Mouse (Mus musculus) intestine, embryonic 16.5 days (tissue): ENCODE results near the gene Inpp4a. TPM values are rescaled to one million over a fixed set of nuclear protein-coding genes. Genes with fewer than 3 reads are reported as not detected.

Experiments used
- ATAC-seq: fragments of 200-750 bp; cut with Nextera tagmentation; 2 replicates; pipeline ENCODE4 v1.8.0; 2017; ENCODE audit warnings: moderate TSS enrichment, moderate library complexity
- H3K27ac ChIP-seq: fragments of 300-500 bp; sonication (generic); 2 replicates; pipeline ENCODE4 v1.5.1; 2014; ENCODE audit warnings: mild to moderate bottlenecking, low read length
- H3K27me3 ChIP-seq: fragments of 300-500 bp; sonication (generic); replicated peaks from 2 replicates; pipeline ENCODE4 v1.6.1; 2014; ENCODE audit warnings: low read length, control low read depth, mixed read lengths; ENCODE audit not compliant: control insufficient read depth, insufficient read depth
- H3K36me3 ChIP-seq: fragments of 300-500 bp; sonication (generic); 2 replicates; pipeline ENCODE4 v1.6.1; 2014; ENCODE audit warnings: low read length, control low read depth; ENCODE audit not compliant: control insufficient read depth, insufficient read depth
- H3K4me1 ChIP-seq: fragments of 300-500 bp; sonication (generic); 2 replicates; pipeline ENCODE4 v1.6.1; 2014; ENCODE audit warnings: low read length, control low read depth, mixed read lengths; ENCODE audit not compliant: control insufficient read depth, insufficient read depth
- H3K4me2 ChIP-seq: fragments of 300-500 bp; sonication (generic); 2 replicates; pipeline ENCODE4 v1.6.1; 2014; ENCODE audit warnings: low read depth, low read length, control low read depth
- H3K4me3 ChIP-seq: fragments of 300-500 bp; sonication (generic); 2 replicates; pipeline ENCODE4 v1.5.1; 2014; ENCODE audit warnings: mild to moderate bottlenecking, low read length
- H3K9ac ChIP-seq: fragments of 300-500 bp; sonication (generic); 2 replicates; pipeline ENCODE4 v1.6.1; 2014; ENCODE audit warnings: low read depth, low read length
- H3K9me3 ChIP-seq: fragments of 300-500 bp; sonication (generic); 2 replicates; pipeline ENCODE4 v1.6.1; 2016; ENCODE audit warnings: low read length, control low read depth; ENCODE audit not compliant: control insufficient read depth
- WGBS: fragments of 180-500 bp; shearing (Covaris S2); extraction: QIAGEN DNeasy Blood & Tissue Kit; methylation state at CpG from one replicate; pipeline ENCODE4 v1.1.7; 2014; 5-methylcytosine and 5-hydroxymethylcytosine counted together
- polyA plus RNA-seq: library from polyadenylated mRNA; unstranded; fragments of >200 nt; fragmentation: Nextera tagmentation; extraction: Ambion mirVana; gene quantifications from 2 replicates; pipeline ENCODE4 v1.2.1, GENCODE M21; 2015

The Inpp4a gene
- polyA plus RNA-seq, 1 experiment from 2014 or later: 12.1 TPM

DNA sequence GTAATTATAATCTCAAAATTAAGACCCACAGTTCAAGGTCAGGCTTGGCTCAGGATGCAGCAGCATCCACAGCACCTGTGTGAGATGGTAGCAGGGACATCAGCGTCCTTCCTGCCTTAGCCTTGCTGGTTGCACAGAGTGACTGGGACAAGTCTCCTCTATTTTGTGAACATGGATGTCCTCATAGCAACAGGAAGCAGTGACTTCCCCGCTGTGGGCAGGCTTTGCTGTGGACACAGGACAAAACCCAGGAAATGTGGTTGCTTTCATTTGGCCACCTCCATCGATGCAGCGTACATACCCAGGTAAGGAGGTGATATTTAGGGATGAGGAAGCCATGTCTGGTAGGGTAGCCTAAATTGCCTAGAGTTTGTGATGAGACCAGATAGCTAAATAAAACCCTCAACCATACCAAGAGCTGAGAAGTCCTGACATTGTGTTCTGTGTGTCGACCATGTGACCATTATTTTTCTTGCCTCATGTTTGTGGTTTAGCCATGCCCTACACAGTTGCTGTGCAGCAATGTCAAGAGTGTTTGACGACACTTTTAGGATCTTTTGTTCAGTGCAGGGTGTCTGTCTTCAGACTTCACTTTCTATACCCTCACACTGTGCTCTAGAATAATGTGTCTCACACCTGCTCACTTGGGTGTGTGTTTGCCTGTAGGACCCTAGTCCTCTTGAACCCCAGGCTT lies 44.7 kb downstream of the Inpp4a start:
- no peak for ATAC-seq
- WGBS: 85% methylated on average over 6 of the region's 6 CpGs
- H3K4me1 ChIP-seq: peaks cover 3% of the 10 kb centered on the region; the same call in 1 of the 2 replicates
- no peaks in the 10 kb centered on the region for H3K9me3 ChIP-seq
- no peak overlapping the region for H3K9ac ChIP-seq
- H3K27me3 ChIP-seq: no peaks in the 10 kb centered on the region
- no peaks in the 10 kb centered on the region for H3K36me3 ChIP-seq
- no peak overlapping the region for H3K4me2 ChIP-seq
- H3K4me3 ChIP-seq: no peak overlapping the region
- H3K27ac ChIP-seq: no peak overlapping the region

GRCm38 (mm10) chr1:37347361-37348080 lies 47.9 kb downstream of the Inpp4a start:
- no peak for ATAC-seq
- Histone ChIP-seq H3K27ac (no peak overlapping the region), H3K4me1 (no peaks in the 10 kb centered on the region), H3K27me3 (no peaks in the 10 kb centered on the region), H3K9ac (no peak overlapping the region), H3K9me3 (no peaks in the 10 kb centered on the region), H3K4me2 (no peak overlapping the region), H3K4me3 (no peak overlapping the region), H3K36me3 (no peaks in the 10 kb centered on the region)
- 59% methylated on average over 9 of the region's 9 CpGs for WGBS

GRCm38 (mm10) chr1:37350886-37351651 lies 51.4 kb downstream of the Inpp4a start:
- peak; percentile 67 for ATAC-seq
- H3K9ac ChIP-seq: no peak overlapping the region
- no peak overlapping the region for H3K4me2 ChIP-seq
- no peak overlapping the region for H3K4me3 ChIP-seq
- no peaks in the 10 kb centered on the region for H3K36me3 ChIP-seq
- H3K27me3 ChIP-seq: no peaks in the 10 kb centered on the region
- H3K9me3 ChIP-seq: no peaks in the 10 kb centered on the region
- H3K4me1 ChIP-seq: no peaks in the 10 kb centered on the region
- 59% methylated on average over 7 of the region's 7 CpGs for WGBS
- no peak overlapping the region for H3K27ac ChIP-seq

DNA sequence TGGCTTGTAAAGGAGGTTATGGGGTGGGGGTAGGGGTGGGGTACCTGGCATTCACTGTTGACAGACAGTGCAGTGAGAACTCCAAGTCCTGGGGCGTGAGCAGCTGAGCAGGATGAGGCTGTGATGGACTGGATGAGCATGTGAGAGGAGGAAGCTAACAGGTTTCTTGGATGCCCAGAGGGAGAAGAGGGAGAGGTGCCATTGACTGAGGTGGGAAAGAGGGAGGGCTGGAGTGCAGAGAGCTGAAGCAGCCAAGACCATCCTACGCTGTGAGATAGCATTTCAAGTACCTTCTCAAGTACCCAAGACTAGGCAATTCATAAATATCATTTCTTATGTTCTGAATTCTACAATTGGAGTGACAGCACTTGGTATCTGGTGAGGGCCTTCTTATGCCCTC lies 52.3 kb downstream of the Inpp4a start:
- no peaks in the 10 kb centered on the region for H3K4me1 ChIP-seq
- 95% methylated on average over 2 of the region's 2 CpGs for WGBS
- H3K36me3 ChIP-seq: no peaks in the 10 kb centered on the region
- no peak overlapping the region for H3K4me3 ChIP-seq
- no peak for ATAC-seq
- no peaks in the 10 kb centered on the region for H3K9me3 ChIP-seq
- H3K27ac ChIP-seq: no peak overlapping the region
- H3K9ac ChIP-seq: no peak overlapping the region
- H3K4me2 ChIP-seq: no peak overlapping the region
- H3K27me3 ChIP-seq: no peaks in the 10 kb centered on the region

GRCm38 (mm10) chr1:37353456-37353855 lies 53.8 kb downstream of the Inpp4a start:
- ATAC-seq: no peak
- no peaks in the 10 kb centered on the region for H3K36me3 ChIP-seq
- 79% methylated on average over 4 of the region's 4 CpGs for WGBS
- H3K4me1 ChIP-seq: no peaks in the 10 kb centered on the region
- no peak overlapping the region for H3K4me2 ChIP-seq
- H3K9ac ChIP-seq: no peak overlapping the region
- H3K4me3 ChIP-seq: no peak overlapping the region
- no peaks in the 10 kb centered on the region for H3K9me3 ChIP-seq
- H3K27me3 ChIP-seq: no peaks in the 10 kb centered on the region
- H3K27ac ChIP-seq: no peak overlapping the region

DNA sequence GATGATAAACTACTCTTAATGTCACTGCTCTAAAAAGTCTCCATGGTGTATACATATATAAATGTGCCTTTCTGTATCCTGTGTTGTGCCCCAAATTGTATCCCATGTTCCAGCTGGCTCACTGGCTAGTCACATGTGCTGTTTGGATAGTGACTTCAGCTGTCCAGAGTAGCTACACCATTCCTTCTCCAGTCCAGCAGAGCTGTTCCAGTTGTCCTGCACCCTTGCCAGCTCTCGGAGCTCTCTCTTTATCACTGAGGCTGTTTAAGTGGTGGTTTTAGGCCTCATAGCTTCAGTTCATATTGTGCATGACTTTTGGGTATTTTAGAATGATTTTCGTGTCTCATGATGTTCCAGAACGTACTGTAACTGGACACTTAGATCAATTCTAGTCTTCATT lies 55.8 kb downstream of the Inpp4a start:
- Histone ChIP-seq H3K4me3 (no peak overlapping the region), H3K4me1 (no peaks in the 10 kb centered on the region), H3K27me3 (no peaks in the 10 kb centered on the region), H3K27ac (peak overlapping the region; percentile 1; the same call in 1 of the 2 replicates), H3K9ac (no peak overlapping the region), H3K36me3 (no peaks in the 10 kb centered on the region), H3K4me2 (no peak overlapping the region), H3K9me3 (no peaks in the 10 kb centered on the region)
- ATAC-seq: peak; percentile 45; the same call in 1 of the 2 replicates
- 71% methylated on average over 3 of the region's 3 CpGs for WGBS

GRCm38 (mm10) chr1:37356305-37356704 lies 56.6 kb downstream of the Inpp4a start:
- Histone ChIP-seq H3K9me3 (no peaks in the 10 kb centered on the region), H3K4me1 (no peaks in the 10 kb centered on the region), H3K27me3 (no peaks in the 10 kb centered on the region), H3K9ac (no peak overlapping the region), H3K4me2 (no peak overlapping the region), H3K4me3 (no peak overlapping the region), H3K27ac (no peak overlapping the region), H3K36me3 (no peaks in the 10 kb centered on the region)
- 90% methylated on average over 3 of the region's 3 CpGs for WGBS
- ATAC-seq: no peak

- ATAC-seq: no peak
- Histone ChIP-seq H3K9ac (no peak overlapping the region), H3K9me3 (no peaks in the 10 kb centered on the region), H3K4me1 (no peaks in the 10 kb centered on the region), H3K27ac (no peak overlapping the region), H3K4me3 (no peak overlapping the region), H3K36me3 (no peaks in the 10 kb centered on the region), H3K27me3 (no peaks in the 10 kb centered on the region), H3K4me2 (no peak overlapping the region)
- WGBS: 88% methylated on average over 6 of the region's 6 CpGs
Measured at GRCm38 (mm10) chr1:37357173-37357572, 57.5 kb downstream of the Inpp4a start.

DNA sequence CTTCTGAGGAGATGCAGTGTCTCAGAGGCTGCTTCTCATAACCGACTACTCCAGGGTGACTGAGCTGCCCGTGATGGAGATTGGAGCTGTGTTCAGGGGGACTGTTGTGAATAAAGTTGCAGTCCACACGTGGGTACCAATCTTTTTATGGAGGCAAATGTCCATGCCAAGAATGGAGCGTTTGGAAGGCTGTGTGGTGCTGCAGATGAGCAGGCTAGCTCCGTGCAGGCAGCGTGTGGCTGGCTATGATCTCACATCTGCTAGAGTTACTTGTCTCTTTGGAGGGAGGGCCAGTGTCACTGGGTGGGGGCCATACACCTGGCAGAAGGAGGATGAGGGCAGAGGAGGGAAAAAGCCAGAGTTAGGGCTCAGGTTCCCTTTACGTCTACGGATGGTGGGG lies 59.0 kb downstream of the Inpp4a start:
- WGBS: 88% methylated on average over 8 of the region's 8 CpGs

More for the DNA sequence above, 59.0 kb downstream of the Inpp4a start:
- Histone ChIP-seq H3K9me3 (no peaks in the 10 kb centered on the region), H3K36me3 (no peaks in the 10 kb centered on the region), H3K27me3 (no peaks in the 10 kb centered on the region), H3K4me2 (no peak overlapping the region), H3K9ac (no peak overlapping the region), H3K27ac (no peak overlapping the region), H3K4me3 (no peak overlapping the region), H3K4me1 (no peaks in the 10 kb centered on the region)
- no peak for ATAC-seq
